Mouse (Mus musculus) midbrain, embryonic 11.5 days (tissue): ENCODE results near the gene Mylk. TPM values are rescaled to one million over a fixed set of nuclear protein-coding genes. Genes with fewer than 3 reads are reported as not detected.

Source experiments
- ATAC-seq: fragments of 200-750 bp; cut with Nextera tagmentation; 2 replicates; pipeline ENCODE4 v1.8.0; 2017; ENCODE audit warnings: moderate TSS enrichment, moderate library complexity; ENCODE audit not compliant: low FRiP score
- DNase-seq: peaks from one replicate; pipeline ENCODE4 v3.0.0; 2015; ENCODE audit warnings: low spot score; ENCODE audit errors: missing footprints
- H3K27ac ChIP-seq: fragments of 300-500 bp; sonication (generic); 2 replicates; pipeline ENCODE4 v1.5.1; 2014; ENCODE audit warnings: low read depth, low read length
- H3K27me3 ChIP-seq: fragments of 300-500 bp; sonication (generic); 2 replicates; pipeline ENCODE4 v1.6.1; 2014; ENCODE audit warnings: mild to moderate bottlenecking, low read length, moderate library complexity, mixed read lengths; ENCODE audit not compliant: control insufficient read depth, insufficient read depth
- H3K36me3 ChIP-seq: fragments of 300-500 bp; sonication (generic); 2 replicates; pipeline ENCODE4 v1.6.1; 2014; ENCODE audit warnings: mild to moderate bottlenecking, low read length, moderate library complexity, mixed read lengths; ENCODE audit not compliant: control insufficient read depth, insufficient read depth
- H3K4me1 ChIP-seq: fragments of 300-500 bp; sonication (generic); 2 replicates; pipeline ENCODE4 v1.6.1; 2014; ENCODE audit warnings: low read length; ENCODE audit not compliant: control insufficient read depth, insufficient read depth
- H3K4me2 ChIP-seq: fragments of 300-500 bp; sonication (generic); 2 replicates; pipeline ENCODE4 v1.6.1; 2014; ENCODE audit warnings: mild to moderate bottlenecking, moderate library complexity
- H3K4me3 ChIP-seq: fragments of 300-500 bp; sonication (generic); 2 replicates; pipeline ENCODE4 v1.5.1; 2014; ENCODE audit warnings: low read depth, low read length
- H3K9ac ChIP-seq: fragments of 300-500 bp; sonication (generic); 2 replicates; pipeline ENCODE4 v1.6.1; 2014; ENCODE audit warnings: low read length
- H3K9me3 ChIP-seq: fragments of 300-500 bp; sonication (generic); 2 replicates; pipeline ENCODE4 v1.6.1; 2016; ENCODE audit warnings: low read length; ENCODE audit not compliant: control insufficient read depth
- WGBS: fragments of 180-500 bp; shearing (Covaris S2); extraction: QIAGEN DNeasy Blood & Tissue Kit; methylation state at CpG from one replicate; pipeline ENCODE4 v1.1.7; 2014; 5-methylcytosine and 5-hydroxymethylcytosine counted together
- polyA plus RNA-seq: library from polyadenylated mRNA; unstranded; fragments of >200 nt; fragmentation: Nextera tagmentation; extraction: Ambion mirVana; gene quantifications from 2 replicates; pipeline ENCODE4 v1.2.1, GENCODE M21; 2014

Gene Mylk
- polyA plus RNA-seq, 1 experiment from 2014 or later = 6.9 TPM

DNA sequence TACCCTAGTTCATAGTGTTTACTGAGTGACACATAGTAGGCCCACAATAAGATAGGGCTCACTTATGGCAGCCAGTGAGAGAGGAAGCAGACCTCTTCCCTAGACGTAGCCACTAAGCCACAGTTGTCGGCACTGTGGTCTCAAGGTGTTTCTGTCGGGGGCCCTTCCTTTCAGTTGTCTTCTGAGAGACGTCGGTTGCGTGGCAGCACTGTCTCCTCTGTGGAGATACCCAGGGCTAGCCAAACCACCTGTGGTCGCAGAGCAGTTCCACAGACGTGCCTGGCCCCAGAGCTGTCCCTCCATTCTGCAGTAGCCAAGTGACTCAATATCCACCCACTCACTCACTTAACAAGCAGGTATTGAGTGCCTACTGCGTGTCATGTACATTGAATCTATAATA, 205.9 kb downstream of the Mylk start:
- no peaks in the 10 kb centered on the region for H3K9me3 ChIP-seq
- H3K27me3 ChIP-seq = no peaks in the 10 kb centered on the region
- H3K27ac ChIP-seq = no peak overlapping the region
- 84% methylated on average over 9 of the region's 9 CpGs for WGBS
- no peak overlapping the region for H3K4me3 ChIP-seq
- H3K4me1 ChIP-seq = no peaks in the 10 kb centered on the region
- no peak overlapping the region for H3K9ac ChIP-seq
- ATAC-seq (no peak), DNase-seq (no peak)
- peaks cover 2% of the 10 kb centered on the region; the same call in 1 of the 2 replicates for H3K36me3 ChIP-seq
- H3K4me2 ChIP-seq = no peak overlapping the region

DNA sequence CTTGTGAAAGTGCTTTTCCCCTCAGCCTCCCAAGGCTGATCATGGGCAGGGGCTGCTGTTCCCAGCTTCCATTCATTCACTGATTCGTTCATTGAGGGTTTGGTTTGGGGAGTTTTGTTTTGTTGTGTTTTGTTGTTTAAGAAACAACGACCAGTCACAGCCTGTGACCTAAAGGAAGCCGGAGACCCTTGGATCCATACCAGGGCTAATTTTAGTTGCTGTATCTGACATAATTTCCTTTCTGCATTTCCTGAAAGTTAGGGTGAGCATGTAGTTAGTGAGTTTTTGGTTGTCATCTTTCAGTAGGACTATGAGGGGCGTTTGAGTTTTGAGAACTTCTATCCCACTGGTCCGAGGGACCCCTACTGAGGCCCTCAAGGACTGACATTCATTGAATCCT, 207.2 kb downstream of the Mylk start:
- Histone ChIP-seq H3K36me3 (peaks cover 2% of the 10 kb centered on the region; the same call in 1 of the 2 replicates), H3K4me3 (no peak overlapping the region), H3K9me3 (no peaks in the 10 kb centered on the region), H3K4me1 (no peaks in the 10 kb centered on the region), H3K4me2 (no peak overlapping the region), H3K27ac (no peak overlapping the region), H3K9ac (no peak overlapping the region), H3K27me3 (no peaks in the 10 kb centered on the region)
- ATAC-seq = no peak
- no peak for DNase-seq
- 83% methylated on average over 5 of the region's 5 CpGs for WGBS

DNA sequence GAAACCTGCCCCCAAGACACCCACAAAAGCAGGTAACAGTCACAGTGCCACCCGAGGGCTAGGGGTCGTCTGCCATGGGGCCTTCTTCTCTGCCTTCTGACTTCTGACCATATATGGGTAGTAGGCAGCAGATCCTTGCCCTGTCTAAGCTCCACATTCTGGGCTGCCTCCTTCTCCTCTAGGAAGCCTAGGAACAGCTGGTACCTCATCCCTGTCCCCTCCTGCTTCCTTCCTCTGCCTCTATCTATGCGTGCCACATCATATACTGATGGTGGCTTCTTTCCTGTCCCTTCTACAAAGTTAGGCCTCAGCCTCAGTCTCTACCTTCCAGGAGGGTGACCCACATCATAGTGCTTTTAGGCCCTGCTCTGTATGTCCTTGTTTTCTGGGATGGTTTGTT, 207.8 kb downstream of the Mylk start:
- H3K4me2 ChIP-seq = no peak overlapping the region
- DNase-seq = no peak
- ATAC-seq = no peak
- no peak overlapping the region for H3K27ac ChIP-seq
- no peak overlapping the region for H3K4me3 ChIP-seq
- H3K27me3 ChIP-seq = no peaks in the 10 kb centered on the region
- 83% methylated on average over 3 of the region's 3 CpGs for WGBS
- H3K4me1 ChIP-seq = no peaks in the 10 kb centered on the region
- no peaks in the 10 kb centered on the region for H3K9me3 ChIP-seq
- no peak overlapping the region for H3K9ac ChIP-seq
- peaks cover 2% of the 10 kb centered on the region; the same call in 1 of the 2 replicates for H3K36me3 ChIP-seq

DNA sequence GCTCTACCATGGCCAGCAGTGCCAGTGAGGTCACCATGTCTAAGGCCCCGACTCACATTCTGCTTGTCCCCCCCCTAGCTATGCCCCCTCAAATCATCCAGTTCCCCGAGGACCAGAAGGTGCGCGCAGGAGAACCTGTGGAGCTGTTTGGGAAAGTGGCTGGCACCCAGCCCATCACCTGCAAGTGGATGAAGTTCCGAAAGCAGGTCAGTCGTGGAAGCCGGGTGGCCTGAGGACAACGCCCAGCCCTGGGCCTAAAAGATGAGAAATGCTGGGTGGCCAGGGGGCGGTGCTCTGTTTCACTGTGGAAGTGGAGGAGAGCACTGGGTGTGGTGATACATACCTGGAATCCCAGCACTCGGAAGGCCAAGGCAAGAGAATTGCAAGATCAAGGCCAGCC, 208.5 kb downstream of the Mylk start:
- 0 out of 2 replicates have a peak, but pooled peaks cover under 1% of the 10 kb centered on the region for H3K4me1 ChIP-seq
- DNase-seq (no peak), ATAC-seq (no peak)
- no peaks in the 10 kb centered on the region for H3K27me3 ChIP-seq
- peaks cover 2% of the 10 kb centered on the region; the same call in 1 of the 2 replicates for H3K36me3 ChIP-seq
- H3K9me3 ChIP-seq = no peaks in the 10 kb centered on the region
- H3K27ac ChIP-seq = no peak overlapping the region
- 94% methylated on average over 10 of the region's 10 CpGs for WGBS
- H3K4me2 ChIP-seq = no peak overlapping the region
- H3K4me3 ChIP-seq = no peak overlapping the region
- no peak overlapping the region for H3K9ac ChIP-seq

DNA sequence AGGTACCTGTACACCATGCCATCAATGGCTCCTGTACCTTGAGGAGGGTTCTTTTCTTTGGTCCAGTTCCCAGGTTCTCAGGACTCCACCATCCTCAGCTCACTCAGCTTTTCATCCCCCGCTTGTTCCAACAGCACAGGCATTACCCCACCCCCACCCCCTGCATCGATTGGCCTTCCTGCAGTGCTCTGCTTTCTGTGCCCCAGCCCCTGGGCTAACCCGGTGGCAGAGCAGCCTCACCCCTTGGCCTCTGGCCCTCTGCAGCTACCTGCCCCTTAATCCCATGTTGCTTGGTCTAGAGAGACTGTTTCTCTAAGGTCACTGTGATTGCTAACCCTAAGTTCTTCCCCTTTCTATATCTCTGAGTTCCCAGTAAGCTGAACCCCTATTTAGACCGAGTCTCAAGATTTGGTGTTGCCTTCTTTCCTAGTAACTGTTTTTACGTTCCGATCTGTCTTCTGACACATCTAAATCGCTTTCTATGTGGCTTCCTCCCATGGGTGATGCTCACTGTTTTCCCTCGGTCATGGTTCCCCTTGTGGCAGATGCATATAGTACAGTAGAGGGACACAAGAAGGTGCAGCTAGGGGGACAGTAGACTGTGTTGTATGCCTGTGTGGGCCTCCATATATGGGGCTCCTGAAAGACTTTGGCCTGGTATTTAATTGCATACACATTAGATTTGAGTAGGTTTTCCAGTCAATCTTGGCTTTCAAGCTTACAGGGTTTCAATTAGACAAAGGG, 212.6 kb downstream of the Mylk start:
- Histone ChIP-seq H3K4me2 (no peak overlapping the region), H3K9me3 (no peaks in the 10 kb centered on the region), H3K9ac (no peak overlapping the region), H3K4me3 (no peak overlapping the region), H3K36me3 (peaks cover 2% of the 10 kb centered on the region; the same call in 1 of the 2 replicates), H3K27ac (no peak overlapping the region), H3K27me3 (no peaks in the 10 kb centered on the region), H3K4me1 (0 out of 2 replicates have a peak, but pooled peaks cover 2% of the 10 kb centered on the region)
- ATAC-seq = no peak
- no peak for DNase-seq
- WGBS = 75% methylated on average over 8 of the region's 8 CpGs

DNA sequence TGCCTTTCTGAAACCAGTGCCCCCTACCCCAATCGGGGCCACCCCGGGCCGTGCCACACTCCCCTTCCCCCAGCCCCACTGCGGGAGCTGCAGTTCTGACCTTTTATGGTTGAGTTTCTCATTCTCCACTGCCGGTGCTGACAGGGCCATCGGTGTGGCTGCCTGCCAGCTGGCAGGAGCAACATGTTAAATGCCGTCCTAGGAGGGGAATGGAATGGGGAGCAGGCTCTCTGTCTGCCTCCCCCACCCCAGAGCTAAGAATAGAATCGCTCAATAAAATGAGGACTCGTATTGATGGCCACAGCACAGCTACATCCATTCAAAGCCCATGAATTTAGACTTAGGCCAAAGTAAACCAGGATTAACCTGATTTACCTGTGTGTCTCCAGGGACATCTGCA, 213.7 kb downstream of the Mylk start:
- H3K36me3 ChIP-seq = peaks cover 2% of the 10 kb centered on the region; the same call in 1 of the 2 replicates
- H3K27me3 ChIP-seq = no peaks in the 10 kb centered on the region
- no peaks in the 10 kb centered on the region for H3K9me3 ChIP-seq
- DNase-seq = no peak
- no peak overlapping the region for H3K27ac ChIP-seq
- ATAC-seq = no peak
- 70% methylated on average over 9 of the region's 9 CpGs for WGBS
- no peak overlapping the region for H3K4me3 ChIP-seq
- H3K9ac ChIP-seq = no peak overlapping the region
- 0 out of 2 replicates have a peak, but pooled peaks cover 2% of the 10 kb centered on the region for H3K4me1 ChIP-seq
- no peak overlapping the region for H3K4me2 ChIP-seq

DNA sequence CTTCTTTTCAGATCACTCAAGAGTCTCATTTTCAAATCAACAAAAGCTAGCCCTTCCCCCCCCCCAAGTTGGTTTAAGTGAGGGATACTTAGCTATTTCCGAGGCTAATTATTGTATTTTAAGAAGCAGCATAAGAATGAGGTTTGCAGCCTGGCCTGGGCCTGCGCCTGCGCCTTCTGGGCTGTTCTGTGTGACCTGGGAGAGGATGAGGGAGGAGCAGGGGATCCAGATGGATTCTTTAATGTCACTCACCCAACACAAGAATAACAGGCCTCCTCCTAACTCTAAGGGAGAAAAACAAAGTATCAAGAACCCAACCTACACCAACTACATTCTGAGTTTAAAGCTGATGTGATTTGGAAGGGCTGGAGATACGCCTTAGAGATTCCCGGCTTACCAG, 214.3 kb downstream of the Mylk start:
- 0 out of 2 replicates have a peak, but pooled peaks cover 2% of the 10 kb centered on the region for H3K4me1 ChIP-seq
- 84% methylated on average over 5 of the region's 5 CpGs for WGBS
- H3K9ac ChIP-seq = no peak overlapping the region
- peaks cover 2% of the 10 kb centered on the region; the same call in 1 of the 2 replicates for H3K36me3 ChIP-seq
- no peak overlapping the region for H3K27ac ChIP-seq
- ATAC-seq = no peak
- no peak overlapping the region for H3K4me2 ChIP-seq
- H3K27me3 ChIP-seq = no peaks in the 10 kb centered on the region
- DNase-seq = no peak
- H3K9me3 ChIP-seq = no peaks in the 10 kb centered on the region
- no peak overlapping the region for H3K4me3 ChIP-seq

DNA sequence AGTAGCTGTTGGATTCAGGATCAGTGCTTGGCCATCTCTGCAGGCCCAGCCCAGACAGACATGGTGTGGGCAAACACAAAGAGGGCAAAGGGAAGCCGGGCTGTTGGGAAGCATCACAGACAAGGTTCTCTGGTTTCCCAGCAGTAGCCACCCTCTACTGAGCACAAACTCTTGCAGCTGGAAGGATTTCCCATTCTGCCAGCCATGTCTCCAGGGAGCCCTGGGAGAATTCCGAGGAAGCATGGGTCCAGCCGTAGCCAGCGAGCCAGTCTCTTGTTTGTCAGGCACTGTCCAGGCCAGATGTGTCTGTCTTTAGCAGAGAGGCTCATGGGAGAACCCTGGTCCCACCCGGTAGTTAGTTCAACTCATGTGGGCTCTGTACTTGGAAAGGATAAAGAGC, 215.2 kb downstream of the Mylk start:
- no peaks in the 10 kb centered on the region for H3K27me3 ChIP-seq
- no peak overlapping the region for H3K9ac ChIP-seq
- 0 out of 2 replicates have a peak, but pooled peaks cover 2% of the 10 kb centered on the region for H3K4me1 ChIP-seq
- no peak for ATAC-seq
- no peak overlapping the region for H3K4me2 ChIP-seq
- H3K27ac ChIP-seq = no peak overlapping the region
- H3K9me3 ChIP-seq = no peaks in the 10 kb centered on the region
- DNase-seq = no peak
- H3K36me3 ChIP-seq = no peaks in the 10 kb centered on the region
- H3K4me3 ChIP-seq = no peak overlapping the region
- 82% methylated on average over 5 of the region's 5 CpGs for WGBS

DNA sequence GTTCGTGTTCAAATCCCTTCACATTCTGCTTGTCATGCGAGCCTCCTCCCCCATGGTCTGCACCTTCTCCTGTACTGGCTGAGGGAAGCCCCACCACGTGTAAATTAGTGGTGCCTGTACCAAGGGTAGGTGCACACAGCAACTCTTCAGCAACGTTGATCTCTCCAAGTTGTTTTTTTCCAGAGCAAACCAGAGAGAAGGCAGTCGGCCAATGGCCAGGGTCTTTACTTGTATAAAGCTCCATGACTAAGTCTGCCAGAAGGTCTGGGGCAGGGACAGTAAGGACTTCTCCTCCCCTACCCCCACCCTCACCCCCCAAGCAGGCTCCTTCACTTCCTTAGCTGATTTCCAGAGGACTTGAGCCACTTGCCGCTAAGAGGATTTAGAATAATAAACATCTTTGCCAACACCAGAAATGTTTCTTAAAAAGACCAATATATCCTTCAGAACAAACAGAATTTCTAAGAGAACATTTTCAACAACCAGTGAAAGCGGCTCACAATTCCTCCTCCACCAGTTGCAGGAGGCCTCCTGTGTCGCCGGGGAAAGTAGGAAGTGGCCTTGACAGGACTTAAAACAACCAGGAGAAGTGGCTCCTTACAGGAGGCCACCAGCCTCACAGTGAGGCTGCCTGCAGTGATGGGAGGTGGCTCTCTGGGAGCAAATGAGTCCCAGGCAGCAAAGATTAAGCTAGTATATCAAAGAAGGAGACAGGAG, 216.0 kb downstream of the Mylk start:
- 58% methylated on average over 9 of the region's 9 CpGs for WGBS
- H3K27ac ChIP-seq = no peak overlapping the region
- H3K4me2 ChIP-seq = no peak overlapping the region
- H3K9ac ChIP-seq = no peak overlapping the region
- DNase-seq (no peak), ATAC-seq (no peak)
- no peaks in the 10 kb centered on the region for H3K36me3 ChIP-seq
- H3K27me3 ChIP-seq = no peaks in the 10 kb centered on the region
- H3K4me1 ChIP-seq = 0 out of 2 replicates have a peak, but pooled peaks cover 2% of the 10 kb centered on the region
- H3K4me3 ChIP-seq = no peak overlapping the region
- H3K9me3 ChIP-seq = no peaks in the 10 kb centered on the region
